Mouse (Mus musculus): ENCODE measurements around the gene Ube2e1. TPM values are rescaled to one million over a fixed set of nuclear protein-coding genes. Genes with fewer than 3 reads are reported as not detected.
"Not testable (repeated sequence)": the region's sequence is repeated elsewhere in the genome, so short reads cannot be mapped to it uniquely, and the experiment has no call there.

Gene Ube2e1
- polyA plus RNA-seq, 1 experiment from 2014 or later, result 156 TPM

- WGBS, result 86% methylated on average over 2 of the region's 2 CpGs
- no peak for ATAC-seq (ENCODE audit: insufficient number of reproducible peaks, insufficient read depth, low FRiP score, low TSS enrichment)
Observed at GRCm38 (mm10) chr14:18284581-18284980, 47.1 kb downstream of the Ube2e1 start.

GRCm38 (mm10) chr14:18280375-18280774 is 51.3 kb downstream of the Ube2e1 start:
- Histone ChIP-seq H3K27ac (no peak overlapping the region), H3K36me3 (peaks cover 37% of the 10 kb centered on the region), H3K4me3 (no peak overlapping the region), H3K9ac (no peak overlapping the region), H3K4me2 (replicated peaks) (no peak overlapping the region), H3K4me1 (no peaks in the 10 kb centered on the region), H3K9me3 (no peaks in the 10 kb centered on the region), H3K27me3 (no peaks in the 10 kb centered on the region)
- ATAC-seq (ENCODE audit: insufficient number of reproducible peaks, insufficient read depth, low FRiP score, low TSS enrichment), result no peak
- WGBS, result 87% methylated on average over 5 of the region's 5 CpGs

More at GRCm38 (mm10) chr14:18284581-18284980, 47.1 kb downstream of the Ube2e1 start:
- Histone ChIP-seq H3K36me3 (peaks cover 17% of the 10 kb centered on the region), H3K27ac (no peak overlapping the region), H3K9ac (no peak overlapping the region), H3K27me3 (no peaks in the 10 kb centered on the region), H3K4me1 (no peaks in the 10 kb centered on the region), H3K4me3 (no peak overlapping the region), H3K9me3 (no peaks in the 10 kb centered on the region), H3K4me2 (replicated peaks) (no peak overlapping the region)

- WGBS, result 92% methylated on average over 1 of the region's 1 CpGs
- no peaks in the 10 kb centered on the region for H3K27me3 ChIP-seq
Observed at GRCm38 (mm10) chr14:18274526-18274925, 57.1 kb downstream of the Ube2e1 start.

GRCm38 (mm10) chr14:18271666-18272065 is 60.0 kb downstream of the Ube2e1 start:
- Histone ChIP-seq H3K9me3 (no peaks in the 10 kb centered on the region), H3K27me3 (no peaks in the 10 kb centered on the region), H3K4me1 (peaks cover 8% of the 10 kb centered on the region; the same call in 1 of the 2 replicates), H3K36me3 (peaks cover 20% of the 10 kb centered on the region), H3K4me2 (replicated peaks) (peak overlapping the region; percentile 55), H3K9ac (peak overlapping the region; percentile 51; the same call in 1 of the 2 replicates), H3K4me3 (peak overlapping the region; percentile 93), H3K27ac (0 out of 2 replicates have a peak overlapping the region, but pooled peaks have one; percentile 71)
- ATAC-seq (ENCODE audit: insufficient number of reproducible peaks, insufficient read depth, low FRiP score, low TSS enrichment), result no peak
- WGBS, result 8% methylated on average over 7 of the region's 7 CpGs

More at GRCm38 (mm10) chr14:18274526-18274925, 57.1 kb downstream of the Ube2e1 start:
- Histone ChIP-seq H3K9me3 (no peaks in the 10 kb centered on the region), H3K4me3 (no peak overlapping the region), H3K27ac (no peak overlapping the region), H3K4me1 (peaks cover 8% of the 10 kb centered on the region; the same call in 1 of the 2 replicates), H3K4me2 (replicated peaks) (no peak overlapping the region), H3K36me3 (peaks cover 20% of the 10 kb centered on the region), H3K9ac (no peak overlapping the region)
- ATAC-seq (ENCODE audit: insufficient number of reproducible peaks, insufficient read depth, low FRiP score, low TSS enrichment), result no peak

GRCm38 (mm10) chr14:18270529-18271441 is 60.9 kb downstream of the Ube2e1 start, which contains the start of the genes Nkiras1 and Rpl15:
TSS of gene Nkiras1 (plus strand) at chr14:18271136.
TSS of gene Rpl15 (minus strand) at chr14:18271391.
- Histone ChIP-seq H3K27me3 (no peaks in the 10 kb centered on the region), H3K4me3 (peak within 1 kb of the TSS; percentile 93), H3K4me1 (peaks cover 8% of the 10 kb centered on the region; the same call in 1 of the 2 replicates), H3K36me3 (peaks cover 22% of the 10 kb centered on the region), H3K9ac (peak within 1 kb of the TSS; percentile 95), H3K4me2 (replicated peaks) (peak within 1 kb of the TSS; percentile 66), H3K9me3 (no peaks in the 10 kb centered on the region), H3K27ac (peak within 1 kb of the TSS; percentile 84)
- ATAC-seq (ENCODE audit: insufficient number of reproducible peaks, insufficient read depth, low FRiP score, low TSS enrichment), result peak; percentile 100
- under 1% methylated on average over 77 of the region's 78 CpGs for WGBS

- H3K4me1 ChIP-seq; H3K9me3 ChIP-seq; ATAC-seq (ENCODE audit: insufficient number of reproducible peaks, insufficient read depth, low FRiP score, low TSS enrichment); H3K27me3 ChIP-seq: not testable (repeated sequence)
- WGBS, result under 1% methylated on average over 24 of the region's 24 CpGs
- H3K36me3 ChIP-seq, result peaks cover 25% of the 10 kb centered on the region
- H3K27ac ChIP-seq, result peak overlapping the region; percentile 84
- peak overlapping the region; percentile 66 for H3K4me2 ChIP-seq (replicated peaks)
- peak overlapping the region; percentile 93 for H3K4me3 ChIP-seq
- H3K9ac ChIP-seq, result peak overlapping the region; percentile 95
Observed at GRCm38 (mm10) chr14:18269947-18270528, 61.6 kb downstream of the Ube2e1 start.

- H3K36me3 ChIP-seq, result peaks cover 22% of the 10 kb centered on the region
- H3K4me3 ChIP-seq, result no peak overlapping the region
- 38% methylated on average over 4 of the region's 4 CpGs for WGBS
- H3K4me2 ChIP-seq (replicated peaks), result no peak overlapping the region
- ATAC-seq (ENCODE audit: insufficient number of reproducible peaks, insufficient read depth, low FRiP score, low TSS enrichment), result no peak
- no peaks in the 10 kb centered on the region for H3K9me3 ChIP-seq
- 0 out of 2 replicates have a peak, but pooled peaks cover 5% of the 10 kb centered on the region for H3K4me1 ChIP-seq
- no peak overlapping the region for H3K27ac ChIP-seq
- no peaks in the 10 kb centered on the region for H3K27me3 ChIP-seq
- no peak overlapping the region for H3K9ac ChIP-seq
Observed at GRCm38 (mm10) chr14:18263427-18263826, 68.2 kb downstream of the Ube2e1 start.

GRCm38 (mm10) chr14:18261203-18261602 is 70.5 kb downstream of the Ube2e1 start:
- H3K4me2 ChIP-seq (replicated peaks), result no peak overlapping the region
- no peak overlapping the region for H3K27ac ChIP-seq
- WGBS, result 77% methylated on average over 3 of the region's 3 CpGs
- no peak overlapping the region for H3K4me3 ChIP-seq
- 0 out of 2 replicates have a peak, but pooled peaks cover 5% of the 10 kb centered on the region for H3K4me1 ChIP-seq
- H3K36me3 ChIP-seq, result peaks cover 4% of the 10 kb centered on the region; the same call in 1 of the 2 replicates
- no peaks in the 10 kb centered on the region for H3K9me3 ChIP-seq
- H3K9ac ChIP-seq, result no peak overlapping the region
- no peak for ATAC-seq (ENCODE audit: insufficient number of reproducible peaks, insufficient read depth, low FRiP score, low TSS enrichment)
- no peaks in the 10 kb centered on the region for H3K27me3 ChIP-seq

- Histone ChIP-seq H3K9ac (no peak overlapping the region), H3K27ac (no peak overlapping the region), H3K4me1 (no peaks in the 10 kb centered on the region), H3K9me3 (no peaks in the 10 kb centered on the region), H3K4me3 (no peak overlapping the region), H3K27me3 (no peaks in the 10 kb centered on the region), H3K36me3 (no peaks in the 10 kb centered on the region), H3K4me2 (replicated peaks) (no peak overlapping the region)
- no peak for ATAC-seq (ENCODE audit: insufficient number of reproducible peaks, insufficient read depth, low FRiP score, low TSS enrichment)
- 84% methylated on average over 21 of the region's 21 CpGs for WGBS
Observed at GRCm38 (mm10) chr14:18242638-18243130, 89.0 kb downstream of the Ube2e1 start.

- ATAC-seq (ENCODE audit: insufficient number of reproducible peaks, insufficient read depth, low FRiP score, low TSS enrichment), result no peak
- Histone ChIP-seq H3K9me3 (no peaks in the 10 kb centered on the region), H3K27me3 (no peaks in the 10 kb centered on the region), H3K4me2 (replicated peaks) (no peak overlapping the region), H3K9ac (no peak overlapping the region), H3K4me3 (no peak overlapping the region), H3K27ac (no peak overlapping the region), H3K4me1 (no peaks in the 10 kb centered on the region), H3K36me3 (no peaks in the 10 kb centered on the region)
- 90% methylated on average over 4 of the region's 4 CpGs for WGBS
Observed at GRCm38 (mm10) chr14:18241786-18242185, 89.9 kb downstream of the Ube2e1 start.

GRCm38 (mm10) chr14:18240132-18240531 is 91.5 kb downstream of the Ube2e1 start:
- no peak overlapping the region for H3K4me3 ChIP-seq
- no peak overlapping the region for H3K27ac ChIP-seq
- no peaks in the 10 kb centered on the region for H3K4me1 ChIP-seq
- no peak overlapping the region for H3K9ac ChIP-seq
- no peaks in the 10 kb centered on the region for H3K27me3 ChIP-seq
- H3K4me2 ChIP-seq (replicated peaks), result no peak overlapping the region
- H3K9me3 ChIP-seq, result no peaks in the 10 kb centered on the region
- ATAC-seq (ENCODE audit: insufficient number of reproducible peaks, insufficient read depth, low FRiP score, low TSS enrichment), result no peak
- no peaks in the 10 kb centered on the region for H3K36me3 ChIP-seq
- 47% methylated on average over 7 of the region's 7 CpGs for WGBS
